Mouse (Mus musculus) myocyte (in vitro differentiated cells): Measurements from ENCODE around the gene Lsm6. TPM values are rescaled to one million over a fixed set of nuclear protein-coding genes. Genes with fewer than 3 reads are reported as not detected.

Experiments
- H3K27me3 ChIP-seq: one replicate; pipeline ENCODE4 v1.6.1; 2011; ENCODE audit not compliant: control insufficient read depth, insufficient read depth, insufficient read length
- H3K36me3 ChIP-seq: one replicate; pipeline ENCODE4 v1.6.1; 2011; ENCODE audit not compliant: control insufficient read depth, insufficient read depth
- H3K4me2 ChIP-seq: one replicate; pipeline ENCODE4 v1.6.1; 2011; ENCODE audit warnings: low read depth, control low read depth
- H3K4me3 ChIP-seq: one replicate; pipeline ENCODE4 v1.5.1; 2011; ENCODE audit warnings: mild to moderate bottlenecking, control low read depth, moderate library complexity
- H3K79me2 ChIP-seq: one replicate; pipeline ENCODE4 v1.6.1; 2011; ENCODE audit not compliant: control insufficient read depth, insufficient read depth
- H3ac ChIP-seq: one replicate; pipeline ENCODE4 v1.6.1; 2011; ENCODE audit not compliant: control insufficient read depth, insufficient read length
- CEBPB ChIP-seq: IDR thresholded peaks from 2 replicates; pipeline ENCODE4 v1.6.1; 2011; ENCODE audit warnings: mild to moderate bottlenecking, moderate library complexity; ENCODE audit not compliant: poor library complexity, insufficient read depth, severe bottlenecking
- E2F4 ChIP-seq: IDR thresholded peaks from one replicate; pipeline ENCODE4 v1.6.1; 2011; ENCODE audit warnings: mild to moderate bottlenecking, control low read depth, moderate library complexity; ENCODE audit not compliant: insufficient read depth
- MAX ChIP-seq: IDR thresholded peaks from one replicate; pipeline ENCODE4 v1.6.1; 2011; ENCODE audit warnings: low read depth, mild to moderate bottlenecking, control low read depth
- MYOD1 ChIP-seq, 3 experiments: IDR thresholded peaks; one replicate each; pipeline ENCODE4 v1.6.1; 2011; ENCODE audit warnings: control low read depth in 2 of 3, low read depth in 2 of 3, mild to moderate bottlenecking in 2 of 3, moderate library complexity in 1 of 3; ENCODE audit not compliant: insufficient read length in 2 of 3, control insufficient read depth in 1 of 3
- MYOG ChIP-seq, 3 experiments: IDR thresholded peaks; one replicate each; pipeline ENCODE4 v1.6.1; 2011; ENCODE audit warnings: control low read depth in 2 of 3, low read depth in 2 of 3, mild to moderate bottlenecking in 2 of 3; ENCODE audit not compliant: insufficient read length in 2 of 3, control insufficient read depth in 1 of 3, insufficient read depth in 1 of 3
- POLR2A ChIP-seq: IDR thresholded peaks from one replicate; pipeline ENCODE4 v1.6.1; 2011; ENCODE audit warnings: low read depth, mild to moderate bottlenecking, control low read depth, moderate library complexity; ENCODE audit not compliant: insufficient read length
- POLR2AphosphoS2 ChIP-seq: IDR thresholded peaks from one replicate; pipeline ENCODE4 v1.6.1; 2011; ENCODE audit warnings: low read depth, control low read depth; ENCODE audit not compliant: insufficient read length
- REST ChIP-seq: IDR thresholded peaks from one replicate; pipeline ENCODE4 v1.6.1; 2011; ENCODE audit warnings: mild to moderate bottlenecking, control low read depth, moderate library complexity; ENCODE audit not compliant: insufficient read depth, insufficient read length
- SRF ChIP-seq: IDR thresholded peaks from one replicate; pipeline ENCODE4 v1.6.1; 2011; ENCODE audit warnings: low read depth; ENCODE audit not compliant: control insufficient read depth, insufficient read length
- TCF12 ChIP-seq: IDR thresholded peaks from one replicate; pipeline ENCODE4 v1.6.1; 2011; ENCODE audit warnings: mild to moderate bottlenecking, control low read depth; ENCODE audit not compliant: poor library complexity, insufficient read depth, severe bottlenecking
- TCF3 ChIP-seq: IDR thresholded peaks from one replicate; pipeline ENCODE4 v1.6.1; 2011; ENCODE audit warnings: low read depth, control low read depth; ENCODE audit not compliant: insufficient read length
- USF1 ChIP-seq: IDR thresholded peaks from one replicate; pipeline ENCODE4 v1.6.1; 2011; ENCODE audit warnings: low read depth, mild to moderate bottlenecking, control low read depth, moderate library complexity
- polyA plus RNA-seq: library from polyadenylated mRNA; unstranded; fragments of >200 nt; fragmentation: generic; extraction: Trizol; gene quantifications from one replicate; pipeline ENCODE4 v1.2.1, GENCODE M21; 2012; ENCODE audit warnings: missing spikeins

The Lsm6 gene
- polyA plus RNA-seq, 1 experiment = 60.2 TPM

DNA sequence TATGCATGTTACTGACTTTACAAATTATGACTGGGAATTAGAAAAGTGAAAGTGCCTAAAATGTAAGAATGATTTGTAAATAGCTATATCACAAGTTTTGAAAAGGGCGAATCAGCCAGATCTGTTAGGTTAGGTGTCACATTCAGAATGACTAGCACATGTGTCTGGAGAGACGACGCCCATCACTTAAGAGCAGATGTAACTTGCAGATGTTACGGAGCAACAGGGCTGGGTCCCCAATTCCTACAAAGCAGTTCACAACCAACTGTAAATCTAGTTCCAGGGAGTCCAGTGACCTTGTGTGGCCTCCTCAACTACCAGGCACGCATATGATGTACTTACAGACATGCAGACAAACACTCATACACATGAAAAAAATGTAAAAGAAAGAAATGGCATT is 12.5 kb downstream of the Lsm6 start:
- Histone ChIP-seq H3K4me2 (no peak overlapping the region), H3K4me3 (no peak overlapping the region), H3ac (no peak overlapping the region), H3K79me2 (no peaks in the 10 kb centered on the region), H3K36me3 (peaks cover 22% of the 10 kb centered on the region), H3K27me3 (no peaks in the 10 kb centered on the region)
- TF ChIP-seq TCF3 = no peak
- no peak for TF ChIP-seq USF1
- TF ChIP-seq POLR2A = no peak
- no peak for TF ChIP-seq REST

DNA sequence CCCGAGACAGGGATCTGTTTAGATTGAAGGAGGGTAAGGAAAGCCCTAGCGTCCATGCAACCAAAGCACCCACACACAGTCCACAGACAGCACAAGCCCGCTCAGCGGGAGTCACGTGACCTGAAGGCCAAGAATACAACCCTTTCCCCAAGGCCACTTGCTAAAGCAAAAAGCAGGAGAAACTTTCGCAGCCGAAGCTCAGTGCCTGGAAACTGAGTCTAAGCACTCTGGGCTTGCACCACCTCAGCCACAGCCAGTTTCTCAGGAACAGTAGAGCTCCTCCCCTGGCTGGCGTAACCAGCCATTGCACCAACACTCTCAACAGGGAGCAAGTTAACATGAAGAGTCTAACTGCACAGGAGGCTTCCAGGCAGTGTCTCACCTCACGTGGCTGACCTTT is 13.7 kb downstream of the Lsm6 start:
- no peak for TF ChIP-seq E2F4
- no peak for TF ChIP-seq MAX
- no peak for TF ChIP-seq TCF12
- TF ChIP-seq CEBPB = no peak
- TF ChIP-seq POLR2AphosphoS2 = no peak
- no peak for TF ChIP-seq SRF
- no peak for TF ChIP-seq USF1
- TF ChIP-seq REST = no peak
- Histone ChIP-seq H3K27me3 (no peaks in the 10 kb centered on the region), H3K4me2 (no peak overlapping the region), H3ac (no peak overlapping the region), H3K79me2 (no peaks in the 10 kb centered on the region), H3K4me3 (no peak overlapping the region), H3K36me3 (peaks cover 34% of the 10 kb centered on the region)

DNA sequence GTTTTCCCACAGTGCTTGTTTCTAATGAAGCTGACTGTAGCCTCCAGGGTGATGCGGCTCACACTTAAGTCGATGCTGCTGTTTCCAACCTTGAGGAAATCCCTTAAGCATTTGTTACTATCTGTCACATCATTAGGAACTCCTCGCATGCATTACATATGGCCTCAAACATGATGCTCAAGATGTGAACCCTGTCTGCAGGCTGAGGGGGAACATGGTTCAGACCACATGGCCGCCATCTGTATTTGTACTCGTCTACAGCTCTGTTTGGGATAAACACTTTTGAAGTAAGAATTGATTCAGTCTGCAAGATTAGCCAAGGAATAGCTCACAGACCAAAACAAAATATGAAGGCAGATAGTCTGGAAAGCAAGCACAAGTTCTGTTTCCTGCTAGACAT is 14.9 kb downstream of the Lsm6 start:
- no peak overlapping the region for H3ac ChIP-seq
- H3K4me2 ChIP-seq = no peak overlapping the region
- H3K36me3 ChIP-seq = peaks cover 34% of the 10 kb centered on the region
- no peak overlapping the region for H3K4me3 ChIP-seq
- no peaks in the 10 kb centered on the region for H3K79me2 ChIP-seq
- no peak for TF ChIP-seq E2F4
- no peaks in the 10 kb centered on the region for H3K27me3 ChIP-seq

DNA sequence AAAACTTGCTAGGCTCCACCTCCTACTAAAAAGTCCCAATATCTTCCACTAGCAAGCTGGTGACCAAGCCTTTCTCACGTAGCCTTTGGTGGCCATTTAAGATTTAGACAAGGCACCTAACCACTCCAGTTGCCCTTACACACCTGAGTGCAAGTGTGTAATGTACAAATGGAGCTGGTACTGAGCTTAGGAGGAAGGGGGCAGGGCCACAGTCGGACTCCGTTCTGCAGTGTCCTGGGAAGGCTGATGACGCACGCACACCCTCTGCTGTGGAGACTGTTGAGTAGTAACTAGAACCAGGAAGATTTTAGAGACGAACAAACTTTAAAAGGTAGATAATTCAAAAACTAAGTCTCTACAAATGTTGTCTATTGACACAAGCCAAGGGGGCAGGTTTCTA is 19.7 kb downstream of the Lsm6 start:
- Histone ChIP-seq H3K36me3 (peaks cover 14% of the 10 kb centered on the region), H3K4me2 (no peak overlapping the region), H3K27me3 (no peaks in the 10 kb centered on the region), H3K79me2 (no peaks in the 10 kb centered on the region), H3ac (no peak overlapping the region), H3K4me3 (no peak overlapping the region)
- no peak for TF ChIP-seq CEBPB
- TF ChIP-seq MYOG (IDR thresholded peaks at IDR 0.05; ENCODE audit: control insufficient read depth in 1 of 3, insufficient read depth in 1 of 3, insufficient read length in 2 of 3, low read depth in 2 of 3) = no peak
- TF ChIP-seq POLR2A = no peak
- TF ChIP-seq E2F4 = no peak
- TF ChIP-seq SRF = no peak
- no peak for TF ChIP-seq MAX
- no peak for TF ChIP-seq MYOD1 (IDR thresholded peaks at IDR 0.05; ENCODE audit: control insufficient read depth in 1 of 3, insufficient read length in 2 of 3, low read depth in 2 of 3)
- no peak for TF ChIP-seq POLR2AphosphoS2
- TF ChIP-seq TCF3 = no peak
- no peak for TF ChIP-seq USF1
- no peak for TF ChIP-seq TCF12
- no peak for TF ChIP-seq REST

DNA sequence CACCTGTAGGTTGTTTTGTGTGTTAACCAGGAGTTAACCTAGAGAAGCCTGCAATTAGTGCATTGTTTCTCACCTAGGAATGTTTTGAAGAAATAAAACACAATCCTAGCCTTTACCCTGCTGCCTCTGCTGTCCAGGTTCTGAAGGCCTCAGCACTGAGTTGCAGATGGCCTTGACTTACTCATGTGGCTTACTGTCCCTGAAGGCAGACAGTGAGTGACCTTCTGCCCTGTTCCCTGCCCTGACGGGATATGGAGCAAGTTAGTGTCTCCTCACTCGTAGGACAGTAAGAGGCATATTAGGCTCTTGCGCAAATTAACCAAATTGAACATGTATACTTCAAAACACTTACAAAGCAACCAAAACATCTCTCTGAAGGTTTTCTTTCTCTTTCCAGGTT is 22.3 kb downstream of the Lsm6 start:
- Histone ChIP-seq H3K27me3 (no peaks in the 10 kb centered on the region), H3ac (no peak overlapping the region), H3K79me2 (no peaks in the 10 kb centered on the region), H3K4me3 (no peak overlapping the region), H3K36me3 (peaks cover 12% of the 10 kb centered on the region), H3K4me2 (no peak overlapping the region)
- no peak for TF ChIP-seq MYOG (IDR thresholded peaks at IDR 0.05; ENCODE audit: control insufficient read depth in 1 of 3, insufficient read depth in 1 of 3, insufficient read length in 2 of 3, low read depth in 2 of 3)
- TF ChIP-seq POLR2A = no peak
- TF ChIP-seq REST = no peak
- no peak for TF ChIP-seq MYOD1 (IDR thresholded peaks at IDR 0.05; ENCODE audit: control insufficient read depth in 1 of 3, insufficient read length in 2 of 3, low read depth in 2 of 3)
- no peak for TF ChIP-seq MAX
- TF ChIP-seq USF1 = no peak
- TF ChIP-seq E2F4 = no peak
- TF ChIP-seq SRF = no peak
- TF ChIP-seq POLR2AphosphoS2 = no peak
- no peak for TF ChIP-seq TCF3
- TF ChIP-seq CEBPB = no peak
- TF ChIP-seq TCF12 = no peak

DNA sequence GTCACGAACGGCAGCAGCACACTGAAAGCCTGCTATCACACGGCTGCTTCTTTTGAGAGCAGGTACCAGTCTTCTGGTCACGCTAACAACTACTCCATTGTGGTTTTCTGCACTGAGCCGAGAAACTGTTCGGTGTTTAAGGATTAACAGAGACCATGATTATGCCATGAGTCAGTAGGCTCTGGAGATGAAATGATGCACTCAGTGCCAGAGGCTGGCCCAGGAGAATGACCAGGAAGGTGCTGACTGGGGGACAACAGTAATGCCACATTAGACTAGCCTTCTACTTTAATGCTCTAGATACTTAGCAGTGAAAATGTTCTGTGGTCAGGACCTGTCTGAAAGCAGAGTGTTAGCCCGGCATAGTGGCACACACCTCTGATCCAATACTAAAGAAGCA is 23.0 kb downstream of the Lsm6 start:
- no peak overlapping the region for H3K4me3 ChIP-seq
- H3K4me2 ChIP-seq = peak overlapping the region; percentile 45
- TF ChIP-seq USF1 = no peak
- TF ChIP-seq E2F4 = no peak
- no peaks in the 10 kb centered on the region for H3K27me3 ChIP-seq
- H3ac ChIP-seq = no peak overlapping the region
- H3K36me3 ChIP-seq = peaks cover 8% of the 10 kb centered on the region
- H3K79me2 ChIP-seq = no peaks in the 10 kb centered on the region
